Mouse (Mus musculus): ENCODE data around the gene Trpc4ap. TPM values are rescaled to one million over a fixed set of nuclear protein-coding genes. Genes with fewer than 3 reads are reported as not detected.

The Trpc4ap gene
- polyA plus RNA-seq, 1 experiment from 2014 or later: 164 TPM

DNA sequence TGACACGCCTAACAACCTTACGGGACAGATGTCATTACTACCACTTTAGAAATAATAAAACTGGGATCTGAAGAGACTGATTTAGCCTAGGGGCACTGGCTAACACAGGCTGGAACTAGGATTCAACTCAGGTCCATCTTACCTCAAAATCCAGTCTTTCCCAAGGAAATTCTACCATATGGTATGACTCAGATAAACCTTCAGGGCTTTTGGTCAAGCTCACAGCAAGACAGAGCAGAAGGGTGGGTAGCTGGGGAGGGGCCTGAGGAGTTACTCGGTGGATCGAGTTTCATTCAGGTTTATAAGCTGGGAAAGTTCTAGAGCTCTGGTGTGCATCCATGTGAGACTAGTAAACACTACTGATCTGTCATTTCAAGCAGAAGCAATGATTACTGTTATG, 3.0 kb downstream of the Trpc4ap start:
- H3K4me3 ChIP-seq: no peak overlapping the region
- no peak for ATAC-seq (ENCODE audit: low FRiP score, low read depth)
- no peak overlapping the region for H3K9ac ChIP-seq
- no peak overlapping the region for H3K27ac ChIP-seq (replicated peaks)
- H3K4me2 ChIP-seq: no peak overlapping the region
- peaks cover 27% of the 10 kb centered on the region for H3K4me1 ChIP-seq (replicated peaks)
- H3K36me3 ChIP-seq: no peaks in the 10 kb centered on the region
- no peaks in the 10 kb centered on the region for H3K9me3 ChIP-seq
- no peaks in the 10 kb centered on the region for H3K27me3 ChIP-seq
- WGBS: 90% methylated on average over 4 of the region's 4 CpGs

DNA sequence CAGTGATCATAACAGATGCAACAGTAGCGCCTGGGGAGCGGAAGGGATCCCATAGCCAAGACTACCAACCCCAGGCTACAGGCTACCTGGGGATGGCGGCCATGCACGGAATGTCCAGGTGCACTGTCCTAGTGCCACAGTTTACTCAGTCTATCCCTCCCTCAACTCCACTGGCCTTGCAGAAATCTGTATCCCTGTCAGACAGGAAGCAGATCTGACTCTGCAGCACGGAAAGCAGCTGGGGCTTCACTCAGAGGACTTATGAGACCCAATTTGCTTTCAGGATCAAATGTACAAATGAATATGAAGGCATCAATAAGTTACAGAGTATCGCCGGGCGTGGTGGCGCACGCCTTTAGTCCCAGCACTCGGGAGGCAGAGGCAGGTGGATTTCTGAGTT, 4.4 kb downstream of the Trpc4ap start:
- no peak for ATAC-seq (ENCODE audit: low FRiP score, low read depth)
- Histone ChIP-seq H3K4me2 (no peak overlapping the region), H3K4me1 (replicated peaks) (peaks cover 27% of the 10 kb centered on the region), H3K9me3 (no peaks in the 10 kb centered on the region), H3K27ac (replicated peaks) (no peak overlapping the region), H3K36me3 (no peaks in the 10 kb centered on the region), H3K27me3 (no peaks in the 10 kb centered on the region), H3K9ac (no peak overlapping the region), H3K4me3 (no peak overlapping the region)
- 96% methylated on average over 11 of the region's 11 CpGs for WGBS

DNA sequence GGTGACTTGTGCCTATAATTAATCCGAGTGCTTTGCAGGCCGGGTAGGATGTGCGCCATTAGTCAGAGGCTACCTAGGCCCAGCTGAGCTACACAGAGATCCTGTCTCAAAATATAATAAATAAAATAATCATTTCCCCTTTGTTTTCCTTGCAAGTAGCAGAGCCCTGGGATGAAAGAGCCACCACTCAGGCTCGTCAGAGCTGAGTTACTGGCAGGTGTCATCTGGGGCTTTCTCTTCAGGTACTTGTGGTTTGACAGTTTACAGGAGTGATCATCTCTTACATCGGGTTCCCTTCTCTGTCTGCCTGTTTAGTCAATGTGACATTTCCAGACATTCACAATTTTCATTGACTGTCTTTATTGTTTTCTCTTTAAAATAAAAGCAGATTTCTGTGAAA, 5.6 kb downstream of the Trpc4ap start:
- Histone ChIP-seq H3K4me2 (no peak overlapping the region), H3K27ac (replicated peaks) (no peak overlapping the region), H3K36me3 (no peaks in the 10 kb centered on the region), H3K9me3 (no peaks in the 10 kb centered on the region), H3K27me3 (no peaks in the 10 kb centered on the region), H3K9ac (no peak overlapping the region), H3K4me3 (no peak overlapping the region), H3K4me1 (replicated peaks) (peaks cover 27% of the 10 kb centered on the region)
- ATAC-seq (ENCODE audit: low FRiP score, low read depth): no peak
- 73% methylated on average over 5 of the region's 5 CpGs for WGBS

DNA sequence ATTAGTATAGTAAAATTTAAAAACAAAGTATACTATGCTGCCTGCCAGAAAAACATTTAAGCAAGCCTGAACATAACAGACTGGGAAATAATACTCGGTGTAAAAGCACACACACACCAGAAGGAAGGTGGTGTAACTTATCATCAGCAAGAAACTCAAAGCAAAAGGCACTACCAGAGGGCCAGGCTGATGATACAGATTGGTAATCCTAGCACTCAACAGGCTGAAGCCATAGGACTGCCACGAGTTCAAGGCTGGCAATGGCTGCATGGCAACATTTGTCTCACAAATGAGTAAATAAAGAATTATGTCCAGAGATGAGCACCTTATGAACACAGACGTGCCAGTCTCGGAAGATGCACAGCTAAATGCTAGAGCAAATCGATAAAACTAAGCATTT, 8.4 kb downstream of the Trpc4ap start:
- Histone ChIP-seq H3K9ac (no peak overlapping the region), H3K4me3 (no peak overlapping the region), H3K4me1 (replicated peaks) (peaks cover 8% of the 10 kb centered on the region; the same call in 1 of the 2 replicates), H3K9me3 (no peaks in the 10 kb centered on the region), H3K27ac (replicated peaks) (no peak overlapping the region), H3K27me3 (no peaks in the 10 kb centered on the region), H3K36me3 (no peaks in the 10 kb centered on the region), H3K4me2 (no peak overlapping the region)
- no peak for ATAC-seq (ENCODE audit: low FRiP score, low read depth)
- WGBS: 95% methylated on average over 5 of the region's 5 CpGs

DNA sequence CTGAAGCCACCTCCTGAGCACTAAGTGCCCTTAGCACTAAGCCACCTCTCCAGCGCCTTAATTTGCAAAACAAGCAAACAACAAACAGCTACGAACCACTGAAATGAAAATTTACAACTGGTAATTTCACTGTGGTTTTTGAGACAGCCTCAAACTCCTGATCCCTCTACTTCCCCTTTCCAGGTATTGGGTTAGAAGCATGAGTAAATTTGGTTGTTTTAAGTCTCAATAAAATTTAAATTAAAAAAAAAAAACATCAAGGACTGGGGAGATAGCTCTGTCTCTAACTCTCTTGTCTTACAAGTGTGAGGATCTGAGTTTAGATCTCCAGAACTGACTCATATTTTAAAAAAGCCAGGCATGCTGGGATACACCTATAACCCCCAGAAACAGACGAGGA, 9.0 kb downstream of the Trpc4ap start:
- ATAC-seq (ENCODE audit: low FRiP score, low read depth): no peak
- Histone ChIP-seq H3K27ac (replicated peaks) (no peak overlapping the region), H3K9ac (no peak overlapping the region)

DNA sequence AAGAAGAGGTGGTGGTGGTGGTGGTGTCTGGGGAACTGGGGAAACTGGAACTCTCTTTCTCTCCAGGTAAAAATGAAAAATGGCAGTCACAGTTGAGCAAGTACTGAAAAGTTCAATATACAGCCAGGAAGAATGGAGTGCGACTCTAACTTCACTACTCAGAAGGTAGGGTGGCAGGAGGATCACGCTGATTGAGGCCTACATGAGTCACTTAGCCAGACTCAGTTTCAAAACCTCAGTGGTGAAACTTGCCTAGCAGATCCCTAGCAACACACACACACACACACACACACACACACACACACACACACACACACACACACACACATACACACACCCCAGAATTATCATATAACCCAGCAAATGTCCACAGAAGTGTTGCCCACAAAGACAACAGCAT, 10.3 kb downstream of the Trpc4ap start:
- Histone ChIP-seq H3K27ac (replicated peaks) (no peak overlapping the region), H3K4me2 (no peak overlapping the region), H3K27me3 (no peaks in the 10 kb centered on the region), H3K4me3 (no peak overlapping the region), H3K9me3 (no peaks in the 10 kb centered on the region), H3K9ac (no peak overlapping the region), H3K36me3 (no peaks in the 10 kb centered on the region), H3K4me1 (replicated peaks) (peaks cover 8% of the 10 kb centered on the region; the same call in 1 of the 2 replicates)
- WGBS: 100% methylated on average over 2 of the region's 2 CpGs
- ATAC-seq (ENCODE audit: low FRiP score, low read depth): no peak

More for the DNA sequence above, 9.0 kb downstream of the Trpc4ap start:
- Histone ChIP-seq H3K4me1 (replicated peaks) (peaks cover 8% of the 10 kb centered on the region; the same call in 1 of the 2 replicates), H3K27me3 (no peaks in the 10 kb centered on the region), H3K9me3 (no peaks in the 10 kb centered on the region), H3K4me2 (no peak overlapping the region), H3K4me3 (no peak overlapping the region), H3K36me3 (no peaks in the 10 kb centered on the region)
- 66% methylated on average over 3 of the region's 3 CpGs for WGBS

- Histone ChIP-seq H3K9me3 (no peaks in the 10 kb centered on the region), H3K36me3 (no peaks in the 10 kb centered on the region), H3K27me3 (no peaks in the 10 kb centered on the region), H3K4me1 (replicated peaks) (peaks cover 8% of the 10 kb centered on the region; the same call in 1 of the 2 replicates), H3K4me3 (no peak overlapping the region), H3K4me2 (no peak overlapping the region), H3K9ac (no peak overlapping the region), H3K27ac (replicated peaks) (no peak overlapping the region)
- ATAC-seq (ENCODE audit: low FRiP score, low read depth): no peak
- WGBS: 75% methylated on average over 8 of the region's 8 CpGs
Observed at GRCm38 (mm10) chr2:155681194-155681593, 11.0 kb downstream of the Trpc4ap start.

DNA sequence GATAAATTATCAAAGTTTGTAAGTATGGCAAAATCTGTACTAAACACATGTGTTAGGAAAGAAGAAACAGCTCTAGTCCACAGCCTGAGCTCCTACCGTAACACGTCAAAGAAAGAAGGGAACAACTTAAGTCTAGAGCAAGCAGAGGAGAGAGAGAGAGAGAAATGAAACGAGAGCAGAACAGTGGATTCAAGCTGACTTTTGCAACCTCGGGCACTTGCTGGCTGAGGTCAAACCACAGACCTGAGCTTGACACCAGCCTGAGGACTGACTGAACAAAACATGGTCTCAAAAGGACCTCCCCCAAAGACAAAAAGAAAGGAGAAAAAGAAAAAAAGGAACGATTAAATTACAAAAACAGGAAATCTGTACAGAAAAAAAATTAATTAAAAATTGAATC, 11.6 kb downstream of the Trpc4ap start:
- Histone ChIP-seq H3K27me3 (no peaks in the 10 kb centered on the region), H3K4me2 (no peak overlapping the region), H3K4me3 (no peak overlapping the region), H3K36me3 (no peaks in the 10 kb centered on the region), H3K4me1 (replicated peaks) (peaks cover 5% of the 10 kb centered on the region; the same call in 1 of the 2 replicates), H3K9me3 (no peaks in the 10 kb centered on the region), H3K27ac (replicated peaks) (no peak overlapping the region), H3K9ac (no peak overlapping the region)
- no peak for ATAC-seq (ENCODE audit: low FRiP score, low read depth)
- 79% methylated on average over 5 of the region's 5 CpGs for WGBS

GRCm38 (mm10) chr2:155679586-155680110, 12.5 kb downstream of the Trpc4ap start:
- no peaks in the 10 kb centered on the region for H3K9me3 ChIP-seq
- no peak for ATAC-seq (ENCODE audit: low FRiP score, low read depth)
- no peaks in the 10 kb centered on the region for H3K36me3 ChIP-seq
- H3K4me3 ChIP-seq: no peak overlapping the region
- 89% methylated on average over 4 of the region's 4 CpGs for WGBS
- no peak overlapping the region for H3K9ac ChIP-seq
- 0 out of 2 replicates have a peak, but pooled peaks cover 3% of the 10 kb centered on the region for H3K4me1 ChIP-seq (replicated peaks)
- no peak overlapping the region for H3K27ac ChIP-seq (replicated peaks)
- no peaks in the 10 kb centered on the region for H3K27me3 ChIP-seq
- H3K4me2 ChIP-seq: no peak overlapping the region

- no peaks in the 10 kb centered on the region for H3K9me3 ChIP-seq
- H3K9ac ChIP-seq: no peak overlapping the region
- ATAC-seq (ENCODE audit: low FRiP score, low read depth): no peak
- H3K4me1 ChIP-seq (replicated peaks): no peaks in the 10 kb centered on the region
- H3K36me3 ChIP-seq: peaks cover 23% of the 10 kb centered on the region
- no peaks in the 10 kb centered on the region for H3K27me3 ChIP-seq
- no peak overlapping the region for H3K4me2 ChIP-seq
- no peak overlapping the region for H3K27ac ChIP-seq (replicated peaks)
- H3K4me3 ChIP-seq: no peak overlapping the region
- 73% methylated on average over 4 of the region's 4 CpGs for WGBS
Observed at GRCm38 (mm10) chr2:155675118-155675517, 17.1 kb downstream of the Trpc4ap start.

GRCm38 (mm10) chr2:155673546-155673945, 18.6 kb downstream of the Trpc4ap start:
- Histone ChIP-seq H3K4me2 (no peak overlapping the region), H3K36me3 (peaks cover 27% of the 10 kb centered on the region), H3K9ac (no peak overlapping the region), H3K4me1 (replicated peaks) (no peaks in the 10 kb centered on the region), H3K27ac (replicated peaks) (no peak overlapping the region), H3K4me3 (no peak overlapping the region), H3K9me3 (no peaks in the 10 kb centered on the region), H3K27me3 (no peaks in the 10 kb centered on the region)
- ATAC-seq (ENCODE audit: low FRiP score, low read depth): no peak
- WGBS: 26% methylated on average over 2 of the region's 2 CpGs

DNA sequence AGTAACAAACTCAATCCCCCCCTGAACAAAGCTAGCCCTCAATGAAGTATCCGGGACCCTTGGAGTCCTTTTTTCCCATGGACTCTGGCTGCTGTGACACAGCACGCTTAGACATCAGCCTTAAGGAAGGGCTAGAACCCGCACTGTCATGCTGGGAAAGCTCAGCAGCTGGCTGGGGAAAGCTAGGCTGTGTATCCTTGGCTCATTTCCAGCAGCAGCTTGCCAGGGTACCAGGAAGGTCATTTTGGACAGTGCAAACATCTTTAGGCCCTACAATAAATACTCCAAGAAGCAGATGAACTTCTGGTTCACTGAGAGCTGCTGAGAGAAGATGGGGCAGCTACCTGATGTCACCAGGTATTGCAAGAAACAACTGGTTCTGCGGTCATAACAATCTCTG, 20.9 kb downstream of the Trpc4ap start:
- Histone ChIP-seq H3K4me2 (no peak overlapping the region), H3K9me3 (no peaks in the 10 kb centered on the region), H3K27me3 (no peaks in the 10 kb centered on the region), H3K9ac (no peak overlapping the region), H3K4me1 (replicated peaks) (no peaks in the 10 kb centered on the region), H3K27ac (replicated peaks) (no peak overlapping the region), H3K4me3 (no peak overlapping the region), H3K36me3 (peaks cover 40% of the 10 kb centered on the region)
- 71% methylated on average over 4 of the region's 4 CpGs for WGBS
- no peak for ATAC-seq (ENCODE audit: low FRiP score, low read depth)

- 88% methylated on average over 4 of the region's 4 CpGs for WGBS
- H3K4me3 ChIP-seq: no peak overlapping the region
- no peaks in the 10 kb centered on the region for H3K27me3 ChIP-seq
- H3K4me2 ChIP-seq: no peak overlapping the region
- H3K27ac ChIP-seq (replicated peaks): no peak overlapping the region
- H3K4me1 ChIP-seq (replicated peaks): no peaks in the 10 kb centered on the region
- no peaks in the 10 kb centered on the region for H3K9me3 ChIP-seq
- no peak overlapping the region for H3K9ac ChIP-seq
- peaks cover 63% of the 10 kb centered on the region for H3K36me3 ChIP-seq
- no peak for ATAC-seq (ENCODE audit: low FRiP score, low read depth)
Observed at GRCm38 (mm10) chr2:155668461-155668860, 23.7 kb downstream of the Trpc4ap start.
